Mouse (Mus musculus) CH12.LX (cell line): ENCODE results near the gene Shpk. TPM values are rescaled to one million over a fixed set of nuclear protein-coding genes. Genes with fewer than 3 reads are reported as not detected.

Experiments
- DNase-seq: peaks from one replicate; pipeline ENCODE4 v3.0.0-alpha.2; 2013; ENCODE audit errors: extremely low read depth
- H3K27ac ChIP-seq: 2 replicates; pipeline ENCODE4 v1.5.1; 2012; ENCODE audit warnings: low read depth, mild to moderate bottlenecking, control low read depth, moderate library complexity; ENCODE audit not compliant: insufficient read depth
- H3K27me3 ChIP-seq: replicated peaks from 2 replicates; pipeline ENCODE3; 2012; ENCODE audit warnings: inconsistent platforms
- H3K36me3 ChIP-seq, 2 experiments: replicated peaks in 1 of 2; 2 replicates each; pipeline versions ENCODE3 to v1.6.1; 2012; ENCODE audit warnings: inconsistent platforms in 1 of 2, low read length in 1 of 2, mild to moderate bottlenecking in 1 of 2, mixed read lengths in 1 of 2, moderate library complexity in 1 of 2; ENCODE audit not compliant: control insufficient read depth in 1 of 2, insufficient read depth in 1 of 2
- H3K4me1 ChIP-seq, 2 experiments: 2 replicates each; pipeline ENCODE4 v1.6.1; 2012; ENCODE audit warnings: inconsistent platforms in 1 of 2, moderate library complexity in 1 of 2; ENCODE audit not compliant: insufficient read depth in 2 of 2, control insufficient read depth in 1 of 2
- H3K4me2 ChIP-seq: 2 replicates; pipeline ENCODE4 v1.6.1; 2012; ENCODE audit warnings: low read depth, mild to moderate bottlenecking, control low read depth; ENCODE audit not compliant: poor library complexity, insufficient read depth, severe bottlenecking
- H3K4me3 ChIP-seq, 3 experiments: fragments of 150-350 bp in 1 of 3; sonication (generic) in 1 of 3; replicated peaks in 1 of 3; 2 replicates each; pipeline versions ENCODE3 to v1.5.1; 2011 to 2012; ENCODE audit warnings: low read depth in 2 of 3, low read length in 2 of 3, mild to moderate bottlenecking in 2 of 3, moderate library complexity in 2 of 3, control low read depth in 1 of 3, improper control_type of control experiment in 1 of 3, inconsistent platforms in 1 of 3, mixed read lengths in 1 of 3; ENCODE audit not compliant: poor library complexity in 1 of 3
- H3K79me2 ChIP-seq: replicated peaks from 2 replicates; pipeline ENCODE4 v1.6.1; 2012; ENCODE audit warnings: mild to moderate bottlenecking, moderate library complexity; ENCODE audit not compliant: control insufficient read depth, poor library complexity, insufficient read depth, severe bottlenecking; ENCODE audit errors: extremely low read depth
- H3K9ac ChIP-seq: 2 replicates; pipeline ENCODE4 v1.6.1; 2012; ENCODE audit warnings: low read depth, mild to moderate bottlenecking, control low read depth, moderate library complexity; ENCODE audit not compliant: insufficient read depth
- H3K9me3 ChIP-seq: replicated peaks from 2 replicates; pipeline ENCODE3; 2012; ENCODE audit warnings: low read length, inconsistent platforms, mixed read lengths
- BHLHE40 ChIP-seq: IDR thresholded peaks from 2 replicates; pipeline ENCODE4 v1.6.1; 2011; ENCODE audit warnings: mild to moderate bottlenecking, low read depth, low read length, improper control_type of control experiment
- CHD1 ChIP-seq: IDR thresholded peaks from 2 replicates; pipeline ENCODE4 v1.6.1; 2012; ENCODE audit warnings: low read depth, low read length, improper control_type of control experiment, inconsistent platforms
- CHD2 ChIP-seq: IDR thresholded peaks from 2 replicates; pipeline ENCODE4 v1.6.1; 2011; ENCODE audit warnings: low read length, improper control_type of control experiment
- CTCF ChIP-seq, 2 experiments: IDR thresholded peaks in 1 of 2; conservative IDR thresholded peaks in 1 of 2; 2 replicates each; pipeline ENCODE4 v1.5.1; 2011 to 2012; ENCODE audit warnings: low read depth in 2 of 2, low read length in 2 of 2, improper control_type of control experiment in 1 of 2, inconsistent platforms in 1 of 2, mild to moderate bottlenecking in 1 of 2, moderate library complexity in 1 of 2
- E2F4 ChIP-seq: IDR thresholded peaks from 2 replicates; pipeline ENCODE4 v1.6.1; 2011; ENCODE audit warnings: low read depth, low read length, improper control_type of control experiment; ENCODE audit not compliant: insufficient replicate concordance
- EP300 ChIP-seq: IDR thresholded peaks from 2 replicates; pipeline ENCODE4 v1.6.1; 2011; ENCODE audit warnings: low read length, improper control_type of control experiment
- GABPA ChIP-seq: IDR thresholded peaks from 2 replicates; pipeline ENCODE4 v1.6.1; 2012; ENCODE audit warnings: low read depth, low read length, improper control_type of control experiment, inconsistent platforms; ENCODE audit not compliant: insufficient replicate concordance
- HCFC1 ChIP-seq: IDR thresholded peaks from 2 replicates; pipeline ENCODE4 v1.6.1; 2012; ENCODE audit warnings: low read depth, mild to moderate bottlenecking, inconsistent platforms, low read length, improper control_type of control experiment
- IRF4 ChIP-seq: IDR thresholded peaks from 2 replicates; pipeline ENCODE4 v1.6.1; 2014; ENCODE audit warnings: low read depth, mild to moderate bottlenecking, inconsistent platforms, low read length, improper control_type of control experiment
- JUN ChIP-seq: IDR thresholded peaks from 2 replicates; pipeline ENCODE4 v1.6.1; 2011; ENCODE audit warnings: low read depth, mild to moderate bottlenecking, low read length, improper control_type of control experiment, moderate library complexity; ENCODE audit not compliant: insufficient read depth
- JUND ChIP-seq: conservative IDR thresholded peaks from 2 replicates; pipeline ENCODE4 v1.6.1; 2011; ENCODE audit warnings: low read depth, low read length, improper control_type of control experiment
- MAFK ChIP-seq: IDR thresholded peaks from 2 replicates; pipeline ENCODE4 v1.6.1; 2011; ENCODE audit warnings: low read length, improper control_type of control experiment; ENCODE audit not compliant: insufficient replicate concordance
- NELFE ChIP-seq: IDR thresholded peaks from 2 replicates; pipeline ENCODE4 v1.6.1; 2011; ENCODE audit warnings: low read depth, low read length, improper control_type of control experiment
- PAX5 ChIP-seq: IDR thresholded peaks from 2 replicates; pipeline ENCODE4 v1.6.1; 2012; ENCODE audit warnings: low read length, inconsistent platforms, mixed read lengths
- POLR2A ChIP-seq: IDR thresholded peaks from 2 replicates; pipeline ENCODE4 v1.6.1; 2011; ENCODE audit warnings: low read depth, mild to moderate bottlenecking, improper control_type of control experiment, low read length
- POLR2AphosphoS2 ChIP-seq: IDR thresholded peaks from 2 replicates; pipeline ENCODE4 v1.6.1; 2011; ENCODE audit warnings: low read depth, low read length, improper control_type of control experiment
- SIN3A ChIP-seq: IDR thresholded peaks from 2 replicates; pipeline ENCODE4 v1.6.1; 2012; ENCODE audit warnings: low read length, improper control_type of control experiment, inconsistent platforms
- SMC3 ChIP-seq: IDR thresholded peaks from 2 replicates; pipeline ENCODE4 v1.6.1; 2011; ENCODE audit warnings: low read depth, low read length, improper control_type of control experiment
- TCF12 ChIP-seq: IDR thresholded peaks from 2 replicates; pipeline ENCODE4 v1.6.1; 2014; ENCODE audit warnings: low read depth, mild to moderate bottlenecking, inconsistent platforms, low read length, improper control_type of control experiment
- USF1 ChIP-seq: IDR thresholded peaks from 2 replicates; pipeline ENCODE4 v1.6.1; 2014; ENCODE audit warnings: low read depth, mild to moderate bottlenecking, inconsistent platforms, low read length, improper control_type of control experiment
- ZKSCAN1 ChIP-seq: IDR thresholded peaks from 2 replicates; pipeline ENCODE4 v1.6.1; 2012; ENCODE audit warnings: low read depth, inconsistent platforms, low read length, improper control_type of control experiment, borderline replicate concordance
- ZNF384 ChIP-seq: IDR thresholded peaks from 2 replicates; pipeline ENCODE4 v1.6.1; 2012; ENCODE audit warnings: low read depth, low read length, improper control_type of control experiment, inconsistent platforms
- dilution Hi-C: fragments of 300-500 bp; cut with MboI; formaldehyde crosslinking; loops from 2 replicates; pipeline ENCODE4 v1.14.3; 2020; ENCODE audit warnings: low sequenced_read_pairs; ENCODE audit not compliant: extremely low pct_unique_long_range_greater_than_20kb, extremely low pct_ligation_motif_present
- in situ Hi-C: fragments of 300-500 bp; cut with MboI; formaldehyde crosslinking; loops from 3 replicates; pipeline ENCODE4 v1.14.3; 2019; ENCODE audit warnings: low sequenced_read_pairs, low pct_ligation_motif_present, low pct_unique_long_range_greater_than_20kb, mixed read lengths
- polyA plus RNA-seq: library from polyadenylated mRNA; unstranded; fragments of >175 nt; gene quantifications from 2 replicates; pipeline ENCODE4 v1.2.1, GENCODE M21; 2012; ENCODE audit warnings: low read depth; ENCODE audit not compliant: insufficient read length
- total RNA-seq, 2 experiments: library from RNA; depleted of rRNA; stranded (reverse); fragments of 300-350 nt in 1 of 2; fragments of >200 nt in 1 of 2; gene quantifications; 2 replicates each; pipeline ENCODE4 v1.2.3; 2012 to 2014

Gene Shpk
- total and polyA plus RNA-seq, 3 experiments = 0.83 to 1.8 (median 1.4) TPM

GRCm38 (mm10) chr11:73162284-73162683 is 37.0 kb upstream of the Shpk start:
- dilution Hi-C loops = no loop called here
- Histone ChIP-seq H3K4me3 (no peak overlapping the region), H3K9me3 (no peaks in the 10 kb centered on the region), H3K79me2 (no peaks in the 10 kb centered on the region), H3K27me3 (peaks cover 35% of the 10 kb centered on the region), H3K36me3 (peaks cover 0 to 13% of the 10 kb centered on the region in 2 experiments), H3K4me2 (no peak overlapping the region), H3K27ac (no peak overlapping the region), H3K9ac (no peak overlapping the region), H3K4me1 (peaks cover 0 to 21% of the 10 kb centered on the region in 2 experiments; a peak in 3 of 4 replicates)
- no peak for DNase-seq
- TF ChIP-seq TCF12 (no peak), ZKSCAN1 (no peak), POLR2AphosphoS2 (no peak), SMC3 (no peak), USF1 (no peak)
- in situ Hi-C loops = no loop called here

DNA sequence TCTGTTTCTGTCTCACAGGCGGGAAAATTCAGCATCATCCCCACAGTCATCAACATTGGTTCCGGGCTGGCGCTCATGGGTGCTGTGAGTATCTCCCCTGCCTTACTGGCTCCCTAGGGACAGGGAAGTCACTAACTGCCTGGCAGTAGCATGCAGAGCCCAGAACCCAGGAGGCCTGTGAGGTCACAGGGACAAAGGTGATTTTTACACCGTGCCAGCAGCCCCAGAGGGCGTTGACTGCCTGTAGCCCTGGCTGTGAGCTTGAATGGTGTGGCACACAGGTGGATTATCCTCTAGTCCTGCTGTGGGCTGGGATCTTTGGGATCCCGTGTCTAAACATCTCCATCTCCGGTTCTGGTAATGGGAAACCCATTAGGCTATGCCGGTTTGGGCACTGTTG is 31.2 kb upstream of the Shpk start:
- dilution Hi-C loops = no loop called here
- no peak for DNase-seq
- Histone ChIP-seq H3K4me2 (no peak overlapping the region), H3K36me3 (peaks cover 13 to 66% of the 10 kb centered on the region in 2 experiments), H3K27me3 (no peaks in the 10 kb centered on the region), H3K9ac (no peak overlapping the region), H3K27ac (no peak overlapping the region), H3K79me2 (no peaks in the 10 kb centered on the region), H3K4me3 (no peak overlapping the region), H3K9me3 (no peaks in the 10 kb centered on the region), H3K4me1 (peaks cover 0 to 16% of the 10 kb centered on the region in 2 experiments; a peak in 2 of 4 replicates)
- in situ Hi-C loops = no loop called here
- TF ChIP-seq BHLHE40 (no peak), ZNF384 (no peak), NELFE (no peak), POLR2A (no peak), CHD1 (no peak), CHD2 (no peak), E2F4 (no peak), CTCF (conservative IDR thresholded peaks at IDR 0.05 in 1 of 2, IDR thresholded peaks at IDR 0.05 in 1 of 2; ENCODE audit: low read depth in 2 of 2, low read length in 2 of 2) (no peak), PAX5 (no peak), JUN (no peak), JUND (no peak), IRF4 (no peak), MAFK (no peak), EP300 (no peak), GABPA (no peak), SIN3A (no peak), HCFC1 (no peak)
